Mouse (Mus musculus) forebrain, embryonic 11.5 days (tissue): ENCODE measurements around the gene Ptprr. TPM values are rescaled to one million over a fixed set of nuclear protein-coding genes. Genes with fewer than 3 reads are reported as not detected.

Experiments
- ATAC-seq: fragments of 200-750 bp; cut with Nextera tagmentation; replicated peaks from 2 replicates; pipeline ENCODE4 v1.8.0; 2017; ENCODE audit warnings: moderate TSS enrichment; ENCODE audit not compliant: low FRiP score
- DNase-seq: peaks from one replicate; pipeline ENCODE4 v3.0.0-alpha.2; 2017; ENCODE audit warnings: low spot score
- H3K27ac ChIP-seq: fragments of 300-500 bp; sonication (generic); 2 replicates; pipeline ENCODE4 v1.5.1; 2014; ENCODE audit warnings: low read depth, low read length
- H3K27me3 ChIP-seq: fragments of 300-500 bp; sonication (generic); 2 replicates; pipeline ENCODE4 v1.6.1; 2014; ENCODE audit warnings: mild to moderate bottlenecking, low read length, mixed read lengths; ENCODE audit not compliant: control insufficient read depth, insufficient read depth
- H3K36me3 ChIP-seq: fragments of 300-500 bp; sonication (generic); 2 replicates; pipeline ENCODE4 v1.6.1; 2014; ENCODE audit warnings: mild to moderate bottlenecking, low read length, moderate library complexity, mixed read lengths; ENCODE audit not compliant: control insufficient read depth, insufficient read depth
- H3K4me1 ChIP-seq: fragments of 300-500 bp; sonication (generic); replicated peaks from 2 replicates; pipeline ENCODE4 v1.6.1; 2014; ENCODE audit warnings: low read length, mixed read lengths; ENCODE audit not compliant: control insufficient read depth, insufficient read depth
- H3K4me2 ChIP-seq: fragments of 300-500 bp; sonication (generic); 2 replicates; pipeline ENCODE4 v1.6.1; 2014; ENCODE audit warnings: low read depth, mild to moderate bottlenecking, low read length, moderate library complexity, mixed read lengths; ENCODE audit not compliant: severe bottlenecking
- H3K4me3 ChIP-seq: fragments of 300-500 bp; sonication (generic); 2 replicates; pipeline ENCODE4 v1.5.1; 2014; ENCODE audit warnings: low read depth, low read length
- H3K9ac ChIP-seq: fragments of 300-500 bp; sonication (generic); 2 replicates; pipeline ENCODE4 v1.6.1; 2014; ENCODE audit warnings: low read length
- H3K9me3 ChIP-seq: fragments of 300-500 bp; sonication (generic); 2 replicates; pipeline ENCODE4 v1.6.1; 2016; ENCODE audit warnings: low read length, mixed read lengths; ENCODE audit not compliant: control insufficient read depth
- WGBS: fragments of 180-500 bp; shearing (Covaris S2); extraction: QIAGEN DNeasy Blood & Tissue Kit; methylation state at CpG from one replicate; pipeline ENCODE4 v1.1.7; 2014; 5-methylcytosine and 5-hydroxymethylcytosine counted together
- polyA plus RNA-seq: library from polyadenylated mRNA; unstranded; fragments of >200 nt; fragmentation: Nextera tagmentation; extraction: Ambion mirVana; gene quantifications from 2 replicates; pipeline ENCODE4 v1.2.1, GENCODE M21; 2014

The Ptprr gene
- polyA plus RNA-seq, 1 experiment from 2014 or later = 0.69 TPM

DNA sequence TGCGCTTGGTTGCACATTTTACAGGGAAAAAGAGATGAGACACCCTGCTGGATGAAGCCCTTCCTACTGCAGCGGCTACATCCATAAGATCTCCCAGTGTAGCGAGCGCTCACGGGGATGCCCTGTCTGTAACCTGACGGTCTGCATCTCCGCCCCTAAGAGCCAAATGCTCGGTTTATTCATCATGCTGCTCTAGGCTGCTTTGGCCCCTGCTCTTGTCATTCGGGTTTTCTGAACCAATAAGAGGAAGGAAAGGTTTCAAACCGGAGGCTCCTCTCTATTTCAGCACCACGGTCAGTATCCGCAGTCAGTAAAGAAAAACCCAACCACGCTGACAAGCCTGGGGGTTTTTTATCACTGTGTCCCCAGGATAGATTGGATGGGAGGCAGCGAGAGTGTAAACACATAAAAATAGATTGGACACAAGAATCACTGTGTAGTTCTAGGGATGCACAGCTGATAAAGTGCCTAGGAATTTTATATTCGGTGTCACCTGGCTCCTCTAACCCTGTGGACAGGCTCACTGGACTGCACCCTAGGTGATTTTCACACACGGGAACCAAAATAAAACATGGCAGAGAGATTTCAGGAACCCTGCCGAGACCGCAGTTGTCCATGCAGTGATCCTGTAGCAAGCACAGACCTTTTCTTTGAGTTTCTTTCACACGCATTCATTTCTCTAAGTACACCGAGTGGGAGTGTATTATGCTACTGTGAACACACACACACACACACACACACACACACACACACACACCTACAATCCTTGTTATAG lies 1.3 kb downstream of the Ptprr start:
- peak overlapping the region; percentile 34 for H3K4me3 ChIP-seq
- no peaks in the 10 kb centered on the region for H3K36me3 ChIP-seq
- peak; percentile 58 for DNase-seq
- peak overlapping the region; percentile 62 for H3K4me2 ChIP-seq
- H3K27ac ChIP-seq = no peak overlapping the region
- 0 out of 2 replicates have a peak overlapping the region, but pooled peaks have one; percentile 7 for H3K9ac ChIP-seq
- ATAC-seq = no peak; the same call in 1 of the 2 replicates
- no peaks in the 10 kb centered on the region for H3K27me3 ChIP-seq
- 7% methylated on average over 20 of the region's 20 CpGs for WGBS
- H3K9me3 ChIP-seq = no peaks in the 10 kb centered on the region
- H3K4me1 ChIP-seq = peaks cover 3% of the 10 kb centered on the region; the same call in 1 of the 2 replicates

DNA sequence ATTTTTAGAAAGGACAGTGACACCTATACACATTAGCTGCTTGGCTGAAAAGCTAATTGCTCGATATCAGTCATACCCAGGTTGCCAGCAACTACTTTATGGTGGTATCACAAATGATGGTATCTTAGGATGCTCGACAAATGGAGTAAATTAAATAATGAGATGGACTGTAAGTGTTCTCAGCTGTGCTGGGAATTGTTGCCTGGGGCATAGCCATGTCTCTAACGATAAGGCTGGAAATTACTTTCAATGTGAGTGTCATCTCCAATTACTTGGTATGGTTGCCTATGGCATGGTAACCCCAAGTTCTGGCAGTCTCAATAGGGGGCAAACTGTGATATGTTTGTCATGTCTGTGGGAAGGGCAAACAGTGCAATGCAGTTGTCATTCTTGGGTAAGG lies 3.1 kb downstream of the Ptprr start:
- ATAC-seq (no peak), DNase-seq (no peak)
- Histone ChIP-seq H3K36me3 (no peaks in the 10 kb centered on the region), H3K9me3 (no peaks in the 10 kb centered on the region), H3K9ac (no peak overlapping the region), H3K4me2 (no peak overlapping the region), H3K4me1 (peaks cover 3% of the 10 kb centered on the region; the same call in 1 of the 2 replicates), H3K27ac (no peak overlapping the region), H3K4me3 (no peak overlapping the region), H3K27me3 (no peaks in the 10 kb centered on the region)
- 78% methylated on average over 3 of the region's 3 CpGs for WGBS

DNA sequence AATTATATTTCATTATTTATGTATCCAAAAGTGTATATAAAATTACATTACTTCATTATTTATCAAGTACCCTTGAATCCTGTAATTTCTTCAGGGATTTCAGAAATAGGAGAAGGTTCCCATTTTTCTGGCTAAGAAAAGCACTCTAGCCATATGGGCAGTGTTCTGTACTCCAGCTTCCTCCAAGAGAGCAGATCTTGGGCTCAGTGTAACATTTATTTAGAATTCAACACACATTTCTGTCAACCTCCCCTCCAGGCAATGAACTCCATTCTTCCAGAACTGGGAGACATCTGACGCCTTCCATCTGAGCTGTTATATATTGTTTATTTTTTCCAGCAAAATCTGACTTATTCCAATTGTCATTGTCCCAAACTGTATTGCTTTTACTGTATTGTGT lies 20.1 kb downstream of the Ptprr start:
- DNase-seq = no peak
- H3K9ac ChIP-seq = no peak overlapping the region
- WGBS = 94% methylated on average over 1 of the region's 1 CpGs
- no peaks in the 10 kb centered on the region for H3K4me1 ChIP-seq
- H3K36me3 ChIP-seq = no peaks in the 10 kb centered on the region
- H3K9me3 ChIP-seq = no peaks in the 10 kb centered on the region
- H3K4me2 ChIP-seq = no peak overlapping the region
- no peaks in the 10 kb centered on the region for H3K27me3 ChIP-seq
- H3K27ac ChIP-seq = no peak overlapping the region
- no peak for ATAC-seq
- H3K4me3 ChIP-seq = no peak overlapping the region

DNA sequence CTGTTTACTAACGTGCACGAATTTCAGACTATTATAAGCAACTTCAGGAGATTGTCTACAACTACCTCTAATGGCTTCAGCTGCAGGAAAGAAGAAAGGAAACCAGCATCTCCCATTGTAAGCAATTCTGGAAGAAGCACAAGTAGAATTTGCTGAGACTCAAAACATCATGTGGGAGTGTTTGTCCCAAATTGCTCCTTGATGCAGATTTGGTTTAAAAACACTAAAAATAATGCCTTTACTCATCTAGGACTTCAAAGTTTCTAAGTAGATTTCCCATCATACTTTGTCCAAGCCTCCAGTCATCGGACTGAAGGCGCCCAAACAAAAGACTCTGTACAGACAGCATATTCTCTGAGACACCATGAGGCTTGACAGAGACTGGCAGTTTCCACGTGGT lies 57.9 kb downstream of the Ptprr start:
- H3K4me1 ChIP-seq = no peaks in the 10 kb centered on the region
- no peaks in the 10 kb centered on the region for H3K9me3 ChIP-seq
- no peak overlapping the region for H3K9ac ChIP-seq
- H3K27me3 ChIP-seq = no peaks in the 10 kb centered on the region
- H3K4me3 ChIP-seq = no peak overlapping the region
- ATAC-seq (no peak), DNase-seq (no peak)
- 88% methylated on average over 5 of the region's 5 CpGs for WGBS
- no peak overlapping the region for H3K27ac ChIP-seq
- no peaks in the 10 kb centered on the region for H3K36me3 ChIP-seq
- no peak overlapping the region for H3K4me2 ChIP-seq

DNA sequence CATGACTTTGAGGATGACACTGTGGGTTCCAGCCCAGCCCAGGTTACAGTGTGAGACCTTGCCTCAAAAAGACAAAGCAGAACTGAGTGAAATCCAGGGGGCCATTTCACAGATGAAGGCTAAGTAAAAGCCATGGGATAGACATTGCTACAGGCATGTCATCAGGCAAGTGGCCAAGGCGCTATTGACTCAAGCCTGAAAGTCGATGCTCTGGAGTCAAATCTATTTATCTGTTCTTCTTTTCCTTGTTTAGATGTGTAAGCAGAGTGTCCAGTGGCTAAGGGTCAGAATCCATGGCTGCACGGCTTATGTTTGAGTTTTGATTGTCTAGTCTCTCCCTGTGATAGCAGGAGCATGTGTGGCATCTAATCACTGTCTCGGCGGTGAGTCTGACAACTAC lies 60.6 kb downstream of the Ptprr start:
- Histone ChIP-seq H3K4me2 (no peak overlapping the region), H3K27me3 (no peaks in the 10 kb centered on the region), H3K9me3 (no peaks in the 10 kb centered on the region), H3K27ac (no peak overlapping the region), H3K4me1 (no peaks in the 10 kb centered on the region), H3K4me3 (no peak overlapping the region), H3K36me3 (no peaks in the 10 kb centered on the region), H3K9ac (no peak overlapping the region)
- DNase-seq (no peak), ATAC-seq (no peak)
- 88% methylated on average over 5 of the region's 5 CpGs for WGBS

DNA sequence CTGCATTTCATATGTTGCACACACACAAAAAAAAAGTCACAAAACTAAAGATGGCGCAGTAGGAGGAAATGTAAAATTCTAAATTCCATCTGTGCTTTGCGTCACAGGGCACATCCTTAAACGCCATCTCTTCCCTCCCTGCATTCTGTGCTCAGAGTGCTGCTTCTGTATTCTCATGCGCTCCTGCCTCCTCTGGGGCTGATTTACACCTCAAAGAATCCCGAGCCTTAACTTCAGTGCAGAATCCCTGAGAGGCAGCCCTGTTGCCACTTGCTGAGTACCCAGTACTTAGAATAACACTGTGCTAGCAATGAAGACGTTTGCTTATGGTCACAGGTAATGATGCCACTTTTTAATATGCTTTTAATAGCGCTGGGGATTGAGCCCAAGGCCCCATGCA lies 61.4 kb downstream of the Ptprr start:
- Histone ChIP-seq H3K4me2 (no peak overlapping the region), H3K4me1 (no peaks in the 10 kb centered on the region), H3K9me3 (no peaks in the 10 kb centered on the region), H3K9ac (no peak overlapping the region), H3K27me3 (no peaks in the 10 kb centered on the region), H3K27ac (no peak overlapping the region), H3K36me3 (no peaks in the 10 kb centered on the region), H3K4me3 (no peak overlapping the region)
- 41% methylated on average over 7 of the region's 7 CpGs for WGBS
- ATAC-seq = no peak
- no peak for DNase-seq

DNA sequence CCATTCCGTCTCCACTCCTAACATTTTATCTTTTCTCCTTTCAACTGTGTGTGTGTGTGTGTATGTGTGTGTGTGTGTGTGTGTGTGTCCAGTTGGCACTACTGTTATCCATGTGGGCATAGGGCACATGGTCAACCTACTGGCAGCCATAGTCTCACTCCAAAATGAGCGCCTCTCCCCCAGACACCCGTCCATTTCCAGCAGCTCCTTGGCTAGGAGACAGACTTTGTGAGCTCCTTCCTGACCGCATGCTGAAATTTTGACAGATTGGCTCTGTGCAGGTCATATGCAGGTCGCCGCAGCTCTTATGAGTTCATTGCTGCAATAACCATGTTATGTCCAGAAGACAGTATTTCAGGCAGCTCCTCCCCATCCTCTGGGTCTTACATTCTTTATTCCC lies 62.8 kb downstream of the Ptprr start:
- Histone ChIP-seq H3K27me3 (no peaks in the 10 kb centered on the region), H3K36me3 (no peaks in the 10 kb centered on the region), H3K4me2 (no peak overlapping the region), H3K27ac (no peak overlapping the region), H3K4me1 (no peaks in the 10 kb centered on the region), H3K9me3 (no peaks in the 10 kb centered on the region), H3K4me3 (no peak overlapping the region), H3K9ac (no peak overlapping the region)
- no peak for DNase-seq
- WGBS = 95% methylated on average over 6 of the region's 6 CpGs
- ATAC-seq = no peak

DNA sequence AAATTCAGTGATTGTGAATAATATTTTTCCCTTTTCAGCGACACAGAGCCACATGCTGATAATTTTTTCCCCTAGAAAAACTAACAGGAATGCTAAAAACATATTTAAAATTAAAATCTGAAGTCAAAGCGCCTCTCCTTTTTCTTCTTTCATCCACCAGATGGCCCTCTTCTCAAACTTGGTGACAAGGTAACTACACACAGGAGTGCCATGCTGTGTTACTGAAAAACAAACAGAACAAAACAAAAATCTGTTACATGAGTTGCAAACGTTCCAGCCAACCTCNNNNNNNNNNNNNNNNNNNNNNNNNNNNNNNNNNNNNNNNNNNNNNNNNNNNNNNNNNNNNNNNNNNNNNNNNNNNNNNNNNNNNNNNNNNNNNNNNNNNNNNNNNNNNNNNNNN lies 66.0 kb downstream of the Ptprr start:
- ATAC-seq (no peak), DNase-seq (no peak)

DNA sequence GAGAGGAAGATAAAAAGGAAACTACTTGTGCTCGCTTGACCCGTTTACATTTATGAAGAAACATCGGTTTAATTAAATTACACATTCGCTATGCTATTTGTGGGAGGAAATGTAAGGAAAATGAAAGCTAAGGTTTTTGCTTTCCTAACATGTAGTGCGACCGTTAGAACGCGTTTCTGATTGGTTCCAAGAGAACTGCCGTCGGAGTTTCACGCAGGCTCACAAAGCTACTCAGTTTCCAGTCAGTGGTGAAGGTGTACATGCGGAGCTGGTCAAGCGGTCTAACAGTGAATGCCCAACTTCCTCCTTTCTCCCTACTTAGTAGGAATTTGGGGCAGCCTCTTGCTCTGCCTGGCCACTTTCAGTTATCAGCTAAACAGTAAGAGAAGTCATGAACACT lies 78.5 kb downstream of the Ptprr start:
- Histone ChIP-seq H3K4me1 (no peaks in the 10 kb centered on the region), H3K4me2 (no peak overlapping the region), H3K27ac (no peak overlapping the region), H3K9ac (no peak overlapping the region), H3K9me3 (no peaks in the 10 kb centered on the region), H3K36me3 (no peaks in the 10 kb centered on the region), H3K27me3 (no peaks in the 10 kb centered on the region), H3K4me3 (no peak overlapping the region)
- ATAC-seq = no peak
- WGBS = 92% methylated on average over 13 of the region's 13 CpGs
- DNase-seq = no peak

More for the DNA sequence above, 66.0 kb downstream of the Ptprr start:
- Histone ChIP-seq H3K27ac (no peak overlapping the region), H3K9me3 (no peaks in the 10 kb centered on the region), H3K36me3 (no peaks in the 10 kb centered on the region), H3K4me3 (no peak overlapping the region), H3K27me3 (no peaks in the 10 kb centered on the region), H3K9ac (no peak overlapping the region), H3K4me2 (no peak overlapping the region), H3K4me1 (no peaks in the 10 kb centered on the region)
- 31% methylated on average over 3 of the region's 3 CpGs for WGBS
